Mouse (Mus musculus) bone marrow, adult 2 months (tissue): Measurements from ENCODE around the gene Arl4c. TPM values are rescaled to one million over a fixed set of nuclear protein-coding genes. Genes with fewer than 3 reads are reported as not detected.

Experiments used
- H3K27ac ChIP-seq: fragments of 200-500 bp; 2 replicates; pipeline ENCODE4 v1.5.1; 2012; ENCODE audit warnings: low read depth, mild to moderate bottlenecking, control low read depth, inconsistent platforms, low read length; ENCODE audit not compliant: control insufficient read depth, poor library complexity, insufficient read depth
- H3K4me1 ChIP-seq: fragments of 200-500 bp; 2 replicates; pipeline ENCODE4 v1.6.1; 2011; ENCODE audit warnings: low read length; ENCODE audit not compliant: control insufficient read depth, insufficient read depth
- H3K4me3 ChIP-seq: fragments of 200-500 bp; replicated peaks from 2 replicates; pipeline ENCODE3; 2011; ENCODE audit warnings: mild to moderate bottlenecking, low read depth, low read length, control low read depth; ENCODE audit not compliant: control insufficient read depth
- CTCF ChIP-seq: fragments of 200-500 bp; IDR thresholded peaks from 2 replicates; pipeline ENCODE4 v1.5.1; 2011; ENCODE audit warnings: low read length, control low read depth; ENCODE audit not compliant: control insufficient read depth, insufficient read depth
- POLR2A ChIP-seq: fragments of 200-500 bp; IDR thresholded peaks from 2 replicates; pipeline ENCODE4 v1.6.1; 2011; ENCODE audit warnings: low read depth, mild to moderate bottlenecking, control low read depth, low read length, borderline replicate concordance; ENCODE audit not compliant: control insufficient read depth
- WGBS: fragments of 180-500 bp; shearing (Covaris S2); methylation state at CpG from one replicate; pipeline ENCODE4 v1.1.7; 2018; 5-methylcytosine and 5-hydroxymethylcytosine counted together
- polyA plus RNA-seq: library from polyadenylated mRNA; stranded (reverse); fragments of >200 nt; gene quantifications from 2 replicates; pipeline ENCODE4 v1.2.4, GENCODE M21; 2011; ENCODE audit warnings: low replicate concordance; ENCODE audit not compliant: missing spikeins, insufficient read depth, insufficient read length

Gene Arl4c
- polyA plus RNA-seq, 1 experiment, result 4.5 TPM

GRCm38 (mm10) chr1:88739546-88739945, 37.5 kb upstream of the Arl4c start:
- H3K4me3 ChIP-seq, result no peak overlapping the region
- 75% methylated on average over 4 of the region's 4 CpGs for WGBS
- H3K27ac ChIP-seq, result no peak overlapping the region
- TF ChIP-seq CTCF (no peak), POLR2A (no peak)
- no peaks in the 10 kb centered on the region for H3K4me1 ChIP-seq

DNA sequence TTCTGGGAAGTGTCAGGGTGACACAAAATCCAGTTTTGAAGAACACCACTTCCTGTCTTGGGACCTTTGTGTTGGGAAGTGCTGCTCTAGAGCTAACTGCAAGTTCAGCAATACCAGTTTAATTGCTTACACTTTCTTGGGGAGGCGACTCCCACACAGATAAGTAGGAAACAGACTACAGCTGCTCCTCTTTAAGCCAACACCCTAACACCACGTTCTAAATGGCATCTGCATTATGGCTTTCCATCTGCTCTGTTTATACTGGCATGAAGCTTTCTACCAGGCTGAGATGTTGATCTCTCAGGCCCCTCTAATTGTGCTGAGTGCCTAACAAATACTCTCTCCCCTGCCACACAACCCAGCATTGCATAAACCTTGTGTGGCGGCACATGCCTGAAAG, 36.9 kb upstream of the Arl4c start:
- H3K4me3 ChIP-seq, result no peak overlapping the region
- H3K27ac ChIP-seq, result no peak overlapping the region
- no peak for TF ChIP-seq CTCF
- TF ChIP-seq POLR2A, result no peak
- WGBS, result 57% methylated on average over 3 of the region's 3 CpGs
- H3K4me1 ChIP-seq, result no peaks in the 10 kb centered on the region

DNA sequence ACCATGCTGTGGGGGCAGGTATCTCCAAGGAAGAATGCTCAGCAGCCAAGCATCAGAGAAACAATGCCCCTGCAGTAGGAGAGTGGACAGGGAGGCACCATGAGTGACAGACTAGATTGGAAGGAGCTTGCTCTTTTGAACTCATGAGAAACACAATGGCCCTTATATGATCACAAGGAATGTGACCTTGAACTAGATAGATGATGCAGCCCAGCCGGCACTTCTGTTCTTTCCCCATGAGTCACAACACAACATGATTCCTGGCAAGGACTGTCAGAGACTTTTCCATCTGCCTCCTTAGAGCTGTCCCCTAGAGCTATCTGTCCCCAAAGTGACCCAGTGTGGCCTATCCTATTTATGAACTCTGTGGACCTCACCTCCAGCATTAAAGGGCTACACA, 27.5 kb upstream of the Arl4c start:
- H3K4me1 ChIP-seq, result no peaks in the 10 kb centered on the region
- TF ChIP-seq POLR2A (no peak), CTCF (no peak)
- no peak overlapping the region for H3K4me3 ChIP-seq
- WGBS, result 88% methylated on average over 1 of the region's 1 CpGs
- H3K27ac ChIP-seq, result no peak overlapping the region

DNA sequence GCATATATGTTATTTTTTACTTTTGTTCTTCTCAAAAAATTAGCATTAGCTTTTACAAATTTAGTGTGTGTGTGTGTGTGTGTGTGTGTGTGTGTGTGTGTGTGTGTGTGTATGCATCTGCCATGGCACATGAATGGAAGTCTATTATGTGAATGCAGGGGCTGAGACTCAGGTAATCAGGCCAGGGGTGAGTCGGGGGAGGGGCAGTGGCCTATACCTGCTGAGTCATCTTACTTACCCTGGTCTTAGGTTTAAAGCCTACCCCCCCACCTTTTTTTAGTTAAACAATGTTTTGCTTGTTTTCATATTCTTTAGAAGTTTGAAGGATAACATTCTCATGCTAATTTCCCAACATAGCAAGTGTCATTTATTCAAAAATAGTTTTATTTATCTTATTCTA, 25.3 kb upstream of the Arl4c start:
- Histone ChIP-seq H3K4me1 (no peaks in the 10 kb centered on the region), H3K4me3 (no peak overlapping the region), H3K27ac (no peak overlapping the region)
- 84% methylated on average over 1 of the region's 1 CpGs for WGBS
- TF ChIP-seq CTCF (no peak), POLR2A (no peak)

DNA sequence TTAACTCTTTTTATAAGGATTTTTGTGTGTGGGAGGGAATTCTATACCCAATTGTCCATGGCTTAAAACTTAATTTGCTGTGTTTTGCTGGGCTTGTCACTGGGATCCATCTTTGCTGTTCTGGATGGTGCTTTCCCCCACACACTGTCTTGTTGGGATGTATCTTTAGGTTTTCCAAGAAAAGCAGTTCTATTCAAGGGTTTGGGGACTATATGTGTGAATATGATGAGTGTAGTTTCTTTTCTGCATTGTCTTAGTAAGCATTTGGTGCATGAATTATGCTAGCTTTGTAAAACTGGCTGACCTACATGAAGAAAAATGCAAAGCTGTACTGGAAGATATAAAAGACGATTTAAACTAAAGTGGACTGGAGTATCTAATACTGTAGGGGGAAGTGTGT, 23.7 kb upstream of the Arl4c start:
- H3K4me1 ChIP-seq, result no peaks in the 10 kb centered on the region
- TF ChIP-seq CTCF, result no peak
- no peak for TF ChIP-seq POLR2A
- no peak overlapping the region for H3K27ac ChIP-seq
- 53% methylated on average over 1 of the region's 1 CpGs for WGBS
- H3K4me3 ChIP-seq, result no peak overlapping the region

- WGBS, result 47% methylated on average over 11 of the region's 11 CpGs
- no peak for TF ChIP-seq POLR2A
- TF ChIP-seq CTCF, result no peak
- Histone ChIP-seq H3K4me1 (no peaks in the 10 kb centered on the region), H3K27ac (no peak overlapping the region), H3K4me3 (no peak overlapping the region)
Observed at GRCm38 (mm10) chr1:88720626-88721229, 18.7 kb upstream of the Arl4c start.

DNA sequence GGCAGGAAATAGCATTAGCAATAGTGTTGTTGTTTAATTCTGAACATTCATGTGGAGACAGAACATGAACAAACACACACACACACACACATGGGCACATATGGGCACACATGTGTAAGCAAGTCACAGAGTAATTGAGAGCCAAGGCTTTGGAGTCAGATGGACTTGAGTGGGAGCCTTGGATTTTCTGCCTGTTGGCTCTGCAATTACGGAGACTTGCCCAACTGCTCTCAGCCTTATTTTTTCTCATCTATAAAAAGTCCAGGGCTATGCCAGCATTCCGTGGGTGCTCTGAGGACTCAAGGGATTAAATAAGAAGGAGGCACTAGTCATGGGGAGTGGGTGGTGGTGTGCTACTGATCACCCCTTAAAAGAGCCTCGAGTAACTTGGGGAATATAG, 16.5 kb upstream of the Arl4c start:
- 75% methylated on average over 3 of the region's 3 CpGs for WGBS
- Histone ChIP-seq H3K27ac (no peak overlapping the region), H3K4me3 (no peak overlapping the region), H3K4me1 (no peaks in the 10 kb centered on the region)
- TF ChIP-seq CTCF (no peak), POLR2A (no peak)

- Histone ChIP-seq H3K4me1 (no peaks in the 10 kb centered on the region), H3K27ac (no peak overlapping the region), H3K4me3 (no peak overlapping the region)
- WGBS, result 79% methylated on average over 13 of the region's 13 CpGs
- TF ChIP-seq CTCF, result no peak
- TF ChIP-seq POLR2A, result no peak
Observed at GRCm38 (mm10) chr1:88717736-88718135, 15.7 kb upstream of the Arl4c start.

- Histone ChIP-seq H3K4me1 (no peaks in the 10 kb centered on the region), H3K27ac (no peak overlapping the region), H3K4me3 (no peak overlapping the region)
- TF ChIP-seq CTCF (no peak), POLR2A (no peak)
- 71% methylated on average over 6 of the region's 6 CpGs for WGBS
Observed at GRCm38 (mm10) chr1:88712011-88712410, 10.0 kb upstream of the Arl4c start.
